Mouse (Mus musculus) heart, adult 2 months (tissue): ENCODE measurements at regions not wholly inside any gene's neighbourhood (a gene's known extent, or its start where the extent isn't known, plus 50 kb on each side); places are given as distances from the start of the nearest gene placed in this dataset.

ENCODE experiments used
- DNase-seq, 2 experiments: peaks; one replicate each; pipeline ENCODE4 v3.0.0; 2021
- H3K27ac ChIP-seq: fragments of 200-600 bp; 2 replicates; pipeline ENCODE4 v1.8.1; 2022
- H3K27me3 ChIP-seq: fragments of 200-500 bp; 2 replicates; pipeline ENCODE4 v1.6.1; 2012; ENCODE audit warnings: mild to moderate bottlenecking, low read length, inconsistent platforms, mixed read lengths; ENCODE audit not compliant: control insufficient read depth, insufficient read depth
- H3K36me3 ChIP-seq: fragments of 200-500 bp; 2 replicates; pipeline ENCODE4 v1.6.1; 2012; ENCODE audit warnings: low read length, inconsistent platforms; ENCODE audit not compliant: control insufficient read depth, insufficient read depth
- H3K4me1 ChIP-seq: fragments of 200-500 bp; 2 replicates; pipeline ENCODE4 v1.6.1; 2011; ENCODE audit warnings: low read length; ENCODE audit not compliant: control insufficient read depth, insufficient read depth
- H3K4me3 ChIP-seq: fragments of 200-600 bp; 2 replicates; pipeline ENCODE4 v1.8.1; 2022
- H3K79me2 ChIP-seq: fragments of 200-500 bp; replicated peaks from 2 replicates; pipeline ENCODE4 v1.6.1; 2012; ENCODE audit warnings: mild to moderate bottlenecking, inconsistent platforms, low read length, moderate library complexity, mixed read lengths; ENCODE audit not compliant: control insufficient read depth, insufficient read depth
- H3K9ac ChIP-seq: fragments of 200-500 bp; 2 replicates; pipeline ENCODE4 v1.6.1; 2012; ENCODE audit warnings: low read depth, mild to moderate bottlenecking, control low read depth, inconsistent platforms, low read length, mixed read lengths
- CTCF ChIP-seq: fragments of 200-600 bp; IDR thresholded peaks from 2 replicates; pipeline ENCODE4 v1.8.1; 2022; ENCODE audit warnings: antibody characterized with exemption, mild to moderate bottlenecking, moderate library complexity
- EP300 ChIP-seq: fragments of 200-500 bp; IDR thresholded peaks from 2 replicates; pipeline ENCODE4 v1.6.1; 2011; ENCODE audit warnings: low read depth, low read length, control low read depth; ENCODE audit not compliant: insufficient read depth
- POLR2A ChIP-seq: fragments of 200-500 bp; IDR thresholded peaks from 2 replicates; pipeline ENCODE4 v1.6.1; 2011; ENCODE audit warnings: mild to moderate bottlenecking, low read depth, low read length, control low read depth; ENCODE audit not compliant: insufficient read depth
- WGBS: fragments of 180-500 bp; shearing (Covaris S2); methylation state at CpG from one replicate; pipeline ENCODE4 v1.1.7; 2018; 5-methylcytosine and 5-hydroxymethylcytosine counted together
- intact Hi-C: fragments of 180-260 bp; cut with DNase I; formaldehyde crosslinking; loops from one replicate; pipeline ENCODE4 v1.15.1; 2025

- H3K27ac ChIP-seq, result peak overlapping the region; percentile 53
- H3K4me3 ChIP-seq, result no peak overlapping the region
- TF ChIP-seq CTCF (no peak), EP300 (no peak), POLR2A (no peak)
- WGBS, result 42% methylated on average over 16 of the region's 16 CpGs
- intact Hi-C loops, result no loop called here
- no peaks in the 10 kb centered on the region for H3K36me3 ChIP-seq
- peaks cover 3% of the 10 kb centered on the region for H3K4me1 ChIP-seq
- H3K27me3 ChIP-seq, result no peaks in the 10 kb centered on the region
- H3K9ac ChIP-seq, result no peak overlapping the region
- H3K79me2 ChIP-seq, result no peaks in the 10 kb centered on the region
- peak; percentile 54 to 73 for DNase-seq
Observed at GRCm38 (mm10) chr6:141041781-141042625, 207.1 kb upstream of the Pde3a start.

DNA sequence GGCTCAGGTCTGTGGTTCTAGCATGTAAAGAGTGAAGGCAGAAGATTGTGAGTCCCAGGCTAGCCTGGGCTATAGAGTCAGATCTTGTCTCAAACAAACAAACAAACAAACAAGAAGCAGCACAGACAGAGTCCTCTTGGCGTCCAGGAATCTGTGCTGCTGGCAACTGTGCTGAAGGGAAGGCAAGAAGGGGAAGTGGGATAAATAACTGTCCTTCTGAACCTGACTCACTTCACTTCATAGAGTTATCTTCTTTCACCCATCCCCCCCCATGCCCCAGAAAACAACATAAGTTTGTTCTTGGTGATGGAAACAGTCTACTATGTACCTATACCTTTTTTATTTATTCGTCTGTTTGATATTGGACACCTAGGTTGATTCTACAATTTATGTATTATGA, 200.8 kb upstream of the Pde3a start:
- no peak overlapping the region for H3K4me3 ChIP-seq
- WGBS, result 66% methylated on average over 2 of the region's 2 CpGs
- no peak overlapping the region for H3K9ac ChIP-seq
- H3K27me3 ChIP-seq, result no peaks in the 10 kb centered on the region
- H3K4me1 ChIP-seq, result no peaks in the 10 kb centered on the region
- no peak for TF ChIP-seq POLR2A
- TF ChIP-seq EP300, result no peak
- no peak for TF ChIP-seq CTCF
- H3K36me3 ChIP-seq, result no peaks in the 10 kb centered on the region
- no peaks in the 10 kb centered on the region for H3K79me2 ChIP-seq
- no peak overlapping the region for H3K27ac ChIP-seq
- no peak for DNase-seq
- intact Hi-C loops, result no loop called here

- Histone ChIP-seq H3K9ac (no peak overlapping the region), H3K27ac (no peak overlapping the region), H3K4me1 (no peaks in the 10 kb centered on the region), H3K4me3 (no peak overlapping the region), H3K27me3 (no peaks in the 10 kb centered on the region), H3K79me2 (no peaks in the 10 kb centered on the region), H3K36me3 (no peaks in the 10 kb centered on the region)
- TF ChIP-seq EP300 (no peak), POLR2A (no peak), CTCF (no peak)
- intact Hi-C loops, result no loop called here
- DNase-seq, result no peak
- 73% methylated on average over 11 of the region's 11 CpGs for WGBS
Observed at GRCm38 (mm10) chr6:141050038-141050684, 198.9 kb upstream of the Pde3a start.

DNA sequence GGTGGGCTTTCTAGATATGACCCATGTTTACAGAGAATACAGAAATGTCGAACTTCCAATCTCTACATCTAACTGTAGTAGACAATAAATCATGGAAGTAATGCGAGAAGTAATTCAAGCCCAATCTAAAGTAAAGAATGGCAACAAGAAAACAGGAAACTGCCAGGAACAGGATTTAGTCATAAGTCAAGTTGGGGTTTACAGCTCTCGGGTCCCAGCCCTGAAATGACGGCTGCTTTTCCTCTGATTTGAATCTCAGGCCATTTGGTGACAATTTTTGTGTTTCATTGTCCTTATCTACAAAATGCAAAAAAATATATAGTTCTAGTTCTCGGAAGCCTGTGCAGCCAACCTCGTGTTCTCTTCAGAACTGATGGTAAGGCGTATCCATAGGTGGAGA, 195.0 kb upstream of the Pde3a start:
- no peaks in the 10 kb centered on the region for H3K27me3 ChIP-seq
- no peaks in the 10 kb centered on the region for H3K79me2 ChIP-seq
- no peaks in the 10 kb centered on the region for H3K4me1 ChIP-seq
- no peak overlapping the region for H3K9ac ChIP-seq
- no peak overlapping the region for H3K27ac ChIP-seq
- H3K4me3 ChIP-seq, result no peak overlapping the region
- H3K36me3 ChIP-seq, result no peaks in the 10 kb centered on the region
- intact Hi-C loops, result no loop called here
- no peak for TF ChIP-seq POLR2A
- TF ChIP-seq EP300, result no peak
- no peak for TF ChIP-seq CTCF
- DNase-seq, result no peak
- whole genome bisulfite sequencing, result 67% methylated on average over 7 of the region's 7 CpGs

- H3K4me1 ChIP-seq, result no peaks in the 10 kb centered on the region; the same call in 1 of the 2 replicates
- no peak overlapping the region for H3K9ac ChIP-seq
- no peak overlapping the region for H3K4me3 ChIP-seq
- TF ChIP-seq EP300 (no peak), CTCF (no peak), POLR2A (no peak)
- 42% methylated on average over 11 of the region's 11 CpGs for WGBS
- H3K27me3 ChIP-seq, result no peaks in the 10 kb centered on the region
- H3K36me3 ChIP-seq, result no peaks in the 10 kb centered on the region
- H3K27ac ChIP-seq, result no peak overlapping the region
- DNase-seq, result no peak
- no peaks in the 10 kb centered on the region for H3K79me2 ChIP-seq
- intact Hi-C loops, result no loop called here
Observed at GRCm38 (mm10) chr6:141059250-141059916, 189.7 kb upstream of the Pde3a start.

GRCm38 (mm10) chr6:141065724-141066123, 183.3 kb upstream of the Pde3a start:
- no peak for DNase-seq
- TF ChIP-seq POLR2A (no peak), EP300 (no peak), CTCF (no peak)
- H3K27me3 ChIP-seq, result no peaks in the 10 kb centered on the region
- WGBS, result 74% methylated on average over 4 of the region's 4 CpGs
- no peak overlapping the region for H3K27ac ChIP-seq
- no peaks in the 10 kb centered on the region for H3K79me2 ChIP-seq
- no peaks in the 10 kb centered on the region for H3K36me3 ChIP-seq
- no peak overlapping the region for H3K4me3 ChIP-seq
- H3K9ac ChIP-seq, result no peak overlapping the region
- H3K4me1 ChIP-seq, result no peaks in the 10 kb centered on the region
- intact Hi-C loops, result no loop called here
